Mouse (Mus musculus) myocyte (in vitro differentiated cells): ENCODE measurements around the gene Xylt1. TPM values are rescaled to one million over a fixed set of nuclear protein-coding genes. Genes with fewer than 3 reads are reported as not detected.

Source experiments
- H3K27me3 ChIP-seq: one replicate; pipeline ENCODE4 v1.6.1; 2011; ENCODE audit not compliant: control insufficient read depth, insufficient read depth, insufficient read length
- H3K36me3 ChIP-seq: one replicate; pipeline ENCODE4 v1.6.1; 2011; ENCODE audit not compliant: control insufficient read depth, insufficient read depth
- H3K4me2 ChIP-seq: one replicate; pipeline ENCODE4 v1.6.1; 2011; ENCODE audit warnings: low read depth, control low read depth
- H3K4me3 ChIP-seq: one replicate; pipeline ENCODE4 v1.5.1; 2011; ENCODE audit warnings: mild to moderate bottlenecking, control low read depth, moderate library complexity
- H3K79me2 ChIP-seq: one replicate; pipeline ENCODE4 v1.6.1; 2011; ENCODE audit not compliant: control insufficient read depth, insufficient read depth
- H3ac ChIP-seq: one replicate; pipeline ENCODE4 v1.6.1; 2011; ENCODE audit not compliant: control insufficient read depth, insufficient read length
- CEBPB ChIP-seq: IDR thresholded peaks from 2 replicates; pipeline ENCODE4 v1.6.1; 2011; ENCODE audit warnings: mild to moderate bottlenecking, moderate library complexity; ENCODE audit not compliant: poor library complexity, insufficient read depth, severe bottlenecking
- E2F4 ChIP-seq: IDR thresholded peaks from one replicate; pipeline ENCODE4 v1.6.1; 2011; ENCODE audit warnings: mild to moderate bottlenecking, control low read depth, moderate library complexity; ENCODE audit not compliant: insufficient read depth
- MAX ChIP-seq: IDR thresholded peaks from one replicate; pipeline ENCODE4 v1.6.1; 2011; ENCODE audit warnings: low read depth, mild to moderate bottlenecking, control low read depth
- MYOD1 ChIP-seq, 3 experiments: IDR thresholded peaks; one replicate each; pipeline ENCODE4 v1.6.1; 2011; ENCODE audit warnings: control low read depth in 2 of 3, low read depth in 2 of 3, mild to moderate bottlenecking in 2 of 3, moderate library complexity in 1 of 3; ENCODE audit not compliant: insufficient read length in 2 of 3, control insufficient read depth in 1 of 3
- MYOG ChIP-seq, 3 experiments: IDR thresholded peaks; one replicate each; pipeline ENCODE4 v1.6.1; 2011; ENCODE audit warnings: control low read depth in 2 of 3, low read depth in 2 of 3, mild to moderate bottlenecking in 2 of 3; ENCODE audit not compliant: insufficient read length in 2 of 3, control insufficient read depth in 1 of 3, insufficient read depth in 1 of 3
- POLR2A ChIP-seq: IDR thresholded peaks from one replicate; pipeline ENCODE4 v1.6.1; 2011; ENCODE audit warnings: low read depth, mild to moderate bottlenecking, control low read depth, moderate library complexity; ENCODE audit not compliant: insufficient read length
- POLR2AphosphoS2 ChIP-seq: IDR thresholded peaks from one replicate; pipeline ENCODE4 v1.6.1; 2011; ENCODE audit warnings: low read depth, control low read depth; ENCODE audit not compliant: insufficient read length
- REST ChIP-seq: IDR thresholded peaks from one replicate; pipeline ENCODE4 v1.6.1; 2011; ENCODE audit warnings: mild to moderate bottlenecking, control low read depth, moderate library complexity; ENCODE audit not compliant: insufficient read depth, insufficient read length
- SRF ChIP-seq: IDR thresholded peaks from one replicate; pipeline ENCODE4 v1.6.1; 2011; ENCODE audit warnings: low read depth; ENCODE audit not compliant: control insufficient read depth, insufficient read length
- TCF12 ChIP-seq: IDR thresholded peaks from one replicate; pipeline ENCODE4 v1.6.1; 2011; ENCODE audit warnings: mild to moderate bottlenecking, control low read depth; ENCODE audit not compliant: poor library complexity, insufficient read depth, severe bottlenecking
- TCF3 ChIP-seq: IDR thresholded peaks from one replicate; pipeline ENCODE4 v1.6.1; 2011; ENCODE audit warnings: low read depth, control low read depth; ENCODE audit not compliant: insufficient read length
- USF1 ChIP-seq: IDR thresholded peaks from one replicate; pipeline ENCODE4 v1.6.1; 2011; ENCODE audit warnings: low read depth, mild to moderate bottlenecking, control low read depth, moderate library complexity
- polyA plus RNA-seq: library from polyadenylated mRNA; unstranded; fragments of >200 nt; fragmentation: generic; extraction: Trizol; gene quantifications from one replicate; pipeline ENCODE4 v1.2.1, GENCODE M21; 2012; ENCODE audit warnings: missing spikeins

Xylt1 gene
- polyA plus RNA-seq, 1 experiment: not detected

GRCm38 (mm10) chr7:117415009-117415363, 34.2 kb downstream of the Xylt1 start:
- Histone ChIP-seq H3K27me3 (no peaks in the 10 kb centered on the region), H3K36me3 (no peaks in the 10 kb centered on the region), H3ac (no peak overlapping the region), H3K4me2 (no peak overlapping the region), H3K4me3 (no peak overlapping the region), H3K79me2 (no peaks in the 10 kb centered on the region)
- peak; percentile 22; the same call in 1 of the 2 replicates for TF ChIP-seq CEBPB
- no peak for TF ChIP-seq MYOD1 (IDR thresholded peaks at IDR 0.05; ENCODE audit: control insufficient read depth in 1 of 3, insufficient read length in 2 of 3, low read depth in 2 of 3)
- TF ChIP-seq REST: no peak
- no peak for TF ChIP-seq TCF12

- TF ChIP-seq TCF12 (no peak), REST (no peak), POLR2AphosphoS2 (no peak), MAX (no peak), MYOG (IDR thresholded peaks at IDR 0.05; ENCODE audit: control insufficient read depth in 1 of 3, insufficient read depth in 1 of 3, insufficient read length in 2 of 3, low read depth in 2 of 3) (no peak), USF1 (no peak), POLR2A (no peak), E2F4 (no peak), SRF (no peak)
- no peaks in the 10 kb centered on the region for H3K36me3 ChIP-seq
These were observed 38.3 kb downstream of the Xylt1 start for GRCm38 (mm10) chr7:117419041-117419440.

GRCm38 (mm10) chr7:117419846-117420245, 39.1 kb downstream of the Xylt1 start:
- TF ChIP-seq REST: no peak
- TF ChIP-seq CEBPB: no peak
- no peak for TF ChIP-seq POLR2A
- no peak for TF ChIP-seq TCF3
- TF ChIP-seq MAX: no peak
- no peak for TF ChIP-seq MYOG (IDR thresholded peaks at IDR 0.05; ENCODE audit: control insufficient read depth in 1 of 3, insufficient read depth in 1 of 3, insufficient read length in 2 of 3, low read depth in 2 of 3)
- TF ChIP-seq SRF: no peak
- TF ChIP-seq POLR2AphosphoS2: no peak
- no peak for TF ChIP-seq E2F4
- TF ChIP-seq MYOD1 (IDR thresholded peaks at IDR 0.05; ENCODE audit: control insufficient read depth in 1 of 3, insufficient read length in 2 of 3, low read depth in 2 of 3): no peak
- TF ChIP-seq USF1: no peak
- TF ChIP-seq TCF12: no peak
- Histone ChIP-seq H3K79me2 (no peaks in the 10 kb centered on the region), H3K27me3 (no peaks in the 10 kb centered on the region), H3K4me3 (no peak overlapping the region), H3K4me2 (no peak overlapping the region), H3K36me3 (no peaks in the 10 kb centered on the region), H3ac (no peak overlapping the region)

More at GRCm38 (mm10) chr7:117419041-117419440, 38.3 kb downstream of the Xylt1 start:
- Histone ChIP-seq H3K4me2 (no peak overlapping the region), H3K27me3 (no peaks in the 10 kb centered on the region), H3K79me2 (no peaks in the 10 kb centered on the region), H3K4me3 (no peak overlapping the region), H3ac (no peak overlapping the region)

- Histone ChIP-seq H3K27me3 (no peaks in the 10 kb centered on the region), H3K4me3 (no peak overlapping the region), H3K36me3 (no peaks in the 10 kb centered on the region), H3ac (no peak overlapping the region), H3K4me2 (no peak overlapping the region), H3K79me2 (no peaks in the 10 kb centered on the region)
- TF ChIP-seq TCF12 (no peak), TCF3 (no peak), USF1 (no peak), POLR2A (no peak), MYOD1 (IDR thresholded peaks at IDR 0.05; ENCODE audit: control insufficient read depth in 1 of 3, insufficient read length in 2 of 3, low read depth in 2 of 3) (no peak), REST (no peak), MYOG (IDR thresholded peaks at IDR 0.05; ENCODE audit: control insufficient read depth in 1 of 3, insufficient read depth in 1 of 3, insufficient read length in 2 of 3, low read depth in 2 of 3) (no peak), MAX (no peak)
These were observed 39.5 kb downstream of the Xylt1 start for GRCm38 (mm10) chr7:117420301-117420700.

- Histone ChIP-seq H3K36me3 (no peaks in the 10 kb centered on the region), H3ac (no peak overlapping the region), H3K27me3 (no peaks in the 10 kb centered on the region), H3K4me2 (no peak overlapping the region), H3K79me2 (no peaks in the 10 kb centered on the region), H3K4me3 (no peak overlapping the region)
- TF ChIP-seq TCF12: no peak
- TF ChIP-seq USF1: no peak
- no peak for TF ChIP-seq SRF
- no peak for TF ChIP-seq E2F4
- no peak for TF ChIP-seq MYOD1 (IDR thresholded peaks at IDR 0.05; ENCODE audit: control insufficient read depth in 1 of 3, insufficient read length in 2 of 3, low read depth in 2 of 3)
- TF ChIP-seq MAX: no peak
- TF ChIP-seq REST: no peak
- no peak for TF ChIP-seq TCF3
- no peak for TF ChIP-seq POLR2A
- TF ChIP-seq CEBPB: no peak
- TF ChIP-seq POLR2AphosphoS2: no peak
- no peak for TF ChIP-seq MYOG (IDR thresholded peaks at IDR 0.05; ENCODE audit: control insufficient read depth in 1 of 3, insufficient read depth in 1 of 3, insufficient read length in 2 of 3, low read depth in 2 of 3)
These were observed 40.2 kb downstream of the Xylt1 start for GRCm38 (mm10) chr7:117420836-117421566.
